Mouse (Mus musculus) heart, embryonic 12.5 days (tissue): ENCODE results near the gene Flrt3. TPM values are rescaled to one million over a fixed set of nuclear protein-coding genes. Genes with fewer than 3 reads are reported as not detected.

ENCODE experiments used
- ATAC-seq: fragments of 200-750 bp; cut with Nextera tagmentation; 2 replicates; pipeline ENCODE4 v1.8.0; 2017; ENCODE audit warnings: moderate TSS enrichment, moderate library complexity; ENCODE audit not compliant: insufficient number of reproducible peaks, low FRiP score
- H3K27ac ChIP-seq: fragments of 300-500 bp; sonication (generic); 2 replicates; pipeline ENCODE4 v1.5.1; 2016; ENCODE audit warnings: mild to moderate bottlenecking, moderate library complexity; ENCODE audit not compliant: poor library complexity, severe bottlenecking
- H3K27me3 ChIP-seq: fragments of 300-500 bp; sonication (generic); replicated peaks from 2 replicates; pipeline ENCODE4 v1.6.1; 2016; ENCODE audit warnings: mild to moderate bottlenecking, moderate library complexity
- H3K36me3 ChIP-seq: fragments of 300-500 bp; sonication (generic); 2 replicates; pipeline ENCODE4 v1.6.1; 2016; ENCODE audit warnings: mild to moderate bottlenecking, moderate library complexity
- H3K4me1 ChIP-seq: fragments of 300-500 bp; sonication (generic); replicated peaks from 2 replicates; pipeline ENCODE4 v1.6.1; 2016; ENCODE audit warnings: mild to moderate bottlenecking
- H3K4me2 ChIP-seq: fragments of 300-500 bp; sonication (generic); 2 replicates; pipeline ENCODE4 v1.6.1; 2016; ENCODE audit warnings: mild to moderate bottlenecking, moderate library complexity
- H3K4me3 ChIP-seq: fragments of 300-500 bp; sonication (generic); 2 replicates; pipeline ENCODE4 v1.5.1; 2016; ENCODE audit warnings: mild to moderate bottlenecking
- H3K9ac ChIP-seq: fragments of 300-500 bp; sonication (generic); 2 replicates; pipeline ENCODE4 v1.6.1; 2016; ENCODE audit warnings: mild to moderate bottlenecking, moderate library complexity
- H3K9me3 ChIP-seq: fragments of 300-500 bp; sonication (generic); replicated peaks from 2 replicates; pipeline ENCODE4 v1.6.1; 2016; ENCODE audit warnings: mild to moderate bottlenecking, moderate library complexity
- WGBS: fragments of 180-500 bp; shearing (Covaris S2); methylation state at CpG from one replicate; pipeline ENCODE4 v1.1.7; 2016; 5-methylcytosine and 5-hydroxymethylcytosine counted together
- polyA plus RNA-seq: library from polyadenylated mRNA; unstranded; fragments of >200 nt; fragmentation: Nextera tagmentation; extraction: Ambion mirVana; gene quantifications from 2 replicates; pipeline ENCODE4 v1.2.1, GENCODE M21; 2016

Gene Flrt3
- polyA plus RNA-seq, 1 experiment from 2014 or later, result 37.1 TPM

GRCm38 (mm10) chr2:140676728-140677127, 5.5 kb upstream of the Flrt3 start:
- no peaks in the 10 kb centered on the region for H3K36me3 ChIP-seq
- WGBS, result 37% methylated on average over 3 of the region's 3 CpGs

DNA sequence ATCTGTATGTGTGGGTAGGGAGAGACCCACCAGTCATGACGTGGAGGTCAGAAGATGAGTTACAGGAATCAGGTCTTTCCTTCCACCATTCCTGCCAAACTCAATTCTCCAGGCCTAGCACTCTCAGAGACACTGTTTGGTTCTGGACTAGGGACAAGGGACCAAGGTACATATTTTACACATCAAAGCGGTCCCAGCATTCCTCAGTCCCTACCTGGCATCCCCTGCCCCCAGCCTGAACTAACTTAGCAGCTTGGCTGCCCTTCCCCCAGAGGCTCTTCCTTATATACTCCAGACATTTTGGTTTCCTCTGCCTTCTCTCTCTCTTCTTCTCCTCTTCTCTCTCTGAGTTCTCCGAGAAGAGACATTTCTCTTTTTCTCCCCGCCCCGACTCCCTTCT, 2.2 kb upstream of the Flrt3 start:
- H3K27me3 ChIP-seq, result no peaks in the 10 kb centered on the region
- 84% methylated on average over 5 of the region's 5 CpGs for WGBS
- no peak for ATAC-seq

More at GRCm38 (mm10) chr2:140676728-140677127, 5.5 kb upstream of the Flrt3 start:
- Histone ChIP-seq H3K4me1 (peaks cover 8% of the 10 kb centered on the region; the same call in 1 of the 2 replicates), H3K9ac (no peak overlapping the region), H3K27ac (no peak overlapping the region), H3K27me3 (no peaks in the 10 kb centered on the region), H3K4me3 (no peak overlapping the region), H3K4me2 (no peak overlapping the region), H3K9me3 (no peaks in the 10 kb centered on the region)
- ATAC-seq, result no peak

GRCm38 (mm10) chr2:140670457-140670856, 812 bp downstream of the Flrt3 start:
- WGBS, result under 1% methylated on average over 12 of the region's 12 CpGs
- peak overlapping the region; percentile 73 for H3K27ac ChIP-seq
- H3K4me2 ChIP-seq, result peak overlapping the region; percentile 59
- H3K4me1 ChIP-seq, result peaks cover 10% of the 10 kb centered on the region
- no peaks in the 10 kb centered on the region for H3K36me3 ChIP-seq
- peak overlapping the region; percentile 67 for H3K4me3 ChIP-seq
- no peak; the same call in 1 of the 2 replicates for ATAC-seq
- no peaks in the 10 kb centered on the region for H3K9me3 ChIP-seq
- H3K27me3 ChIP-seq, result no peaks in the 10 kb centered on the region
- H3K9ac ChIP-seq, result peak overlapping the region; percentile 84

More for the DNA sequence above, 2.2 kb upstream of the Flrt3 start:
- Histone ChIP-seq H3K4me1 (peaks cover 8% of the 10 kb centered on the region; the same call in 1 of the 2 replicates), H3K9ac (no peak overlapping the region), H3K4me3 (no peak overlapping the region), H3K36me3 (no peaks in the 10 kb centered on the region), H3K27ac (no peak overlapping the region), H3K9me3 (no peaks in the 10 kb centered on the region), H3K4me2 (no peak overlapping the region)

DNA sequence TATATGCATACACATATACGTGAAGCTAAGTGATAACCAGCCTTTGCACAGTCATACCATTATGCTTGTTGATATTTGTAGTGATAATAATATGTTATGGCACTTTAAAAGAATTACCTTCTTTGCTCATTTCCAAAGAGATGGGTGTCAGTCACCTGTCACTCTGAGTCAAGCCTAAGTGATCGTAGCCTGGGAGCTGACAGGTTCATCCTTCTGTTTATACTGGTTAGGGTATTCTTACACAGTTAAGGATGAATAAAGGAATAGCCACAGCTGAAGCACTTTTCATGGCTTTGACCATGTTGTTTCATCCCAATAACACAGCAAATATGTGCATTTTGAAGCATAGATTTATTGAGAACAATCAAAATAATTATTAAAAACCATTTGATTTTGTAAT, 1.5 kb downstream of the Flrt3 start:
- H3K9ac ChIP-seq, result peak overlapping the region; percentile 65; the same call in 1 of the 2 replicates
- no peak overlapping the region for H3K27ac ChIP-seq
- ATAC-seq, result no peak
- H3K27me3 ChIP-seq, result no peaks in the 10 kb centered on the region
- H3K36me3 ChIP-seq, result no peaks in the 10 kb centered on the region
- WGBS, result 47% methylated on average over 2 of the region's 2 CpGs
- peak overlapping the region; percentile 68 for H3K4me2 ChIP-seq
- H3K9me3 ChIP-seq, result no peaks in the 10 kb centered on the region
- peaks cover 9% of the 10 kb centered on the region for H3K4me1 ChIP-seq
- H3K4me3 ChIP-seq, result peak overlapping the region; percentile 54

DNA sequence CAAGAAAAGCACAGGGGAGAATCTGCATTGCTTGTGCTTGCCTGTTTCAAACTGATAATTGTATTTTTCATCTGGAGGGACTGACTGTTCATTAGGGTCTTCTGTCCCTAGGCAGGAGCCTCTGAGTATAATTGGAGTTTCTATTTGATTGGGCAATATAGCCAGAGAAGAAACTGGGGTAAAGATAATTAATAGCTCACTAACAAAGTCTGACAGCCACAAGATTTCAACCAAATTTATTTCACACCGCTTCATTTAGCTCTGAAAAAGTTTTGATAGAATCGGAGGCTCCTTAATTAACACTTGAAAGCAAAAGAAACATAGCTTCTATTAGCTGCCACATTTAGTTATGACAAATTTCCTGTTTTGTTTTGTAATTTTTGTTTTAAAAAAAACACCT, 2.2 kb downstream of the Flrt3 start:
- H3K27me3 ChIP-seq, result no peaks in the 10 kb centered on the region
- no peaks in the 10 kb centered on the region for H3K36me3 ChIP-seq
- 57% methylated on average over 2 of the region's 2 CpGs for WGBS
- H3K4me1 ChIP-seq, result peaks cover 13% of the 10 kb centered on the region
- 0 out of 2 replicates have a peak overlapping the region, but pooled peaks have one; percentile 52 for H3K9ac ChIP-seq
- H3K9me3 ChIP-seq, result no peaks in the 10 kb centered on the region
- peak overlapping the region; percentile 43 for H3K4me3 ChIP-seq
- no peak for ATAC-seq
- H3K4me2 ChIP-seq, result peak overlapping the region; percentile 62
- H3K27ac ChIP-seq, result no peak overlapping the region; the same call in 1 of the 2 replicates

- Histone ChIP-seq H3K36me3 (peaks cover 3% of the 10 kb centered on the region; the same call in 1 of the 2 replicates), H3K9me3 (no peaks in the 10 kb centered on the region), H3K4me1 (peaks cover 13% of the 10 kb centered on the region), H3K27me3 (no peaks in the 10 kb centered on the region), H3K4me2 (peak overlapping the region; percentile 62), H3K27ac (no peak overlapping the region; the same call in 1 of the 2 replicates), H3K9ac (peak overlapping the region; percentile 56; the same call in 1 of the 2 replicates), H3K4me3 (peak overlapping the region; percentile 43)
- ATAC-seq, result peak; percentile 46; the same call in 1 of the 2 replicates
- WGBS, result 3% methylated on average over 8 of the region's 8 CpGs
Measured at GRCm38 (mm10) chr2:140668311-140668710, 3.0 kb downstream of the Flrt3 start.

DNA sequence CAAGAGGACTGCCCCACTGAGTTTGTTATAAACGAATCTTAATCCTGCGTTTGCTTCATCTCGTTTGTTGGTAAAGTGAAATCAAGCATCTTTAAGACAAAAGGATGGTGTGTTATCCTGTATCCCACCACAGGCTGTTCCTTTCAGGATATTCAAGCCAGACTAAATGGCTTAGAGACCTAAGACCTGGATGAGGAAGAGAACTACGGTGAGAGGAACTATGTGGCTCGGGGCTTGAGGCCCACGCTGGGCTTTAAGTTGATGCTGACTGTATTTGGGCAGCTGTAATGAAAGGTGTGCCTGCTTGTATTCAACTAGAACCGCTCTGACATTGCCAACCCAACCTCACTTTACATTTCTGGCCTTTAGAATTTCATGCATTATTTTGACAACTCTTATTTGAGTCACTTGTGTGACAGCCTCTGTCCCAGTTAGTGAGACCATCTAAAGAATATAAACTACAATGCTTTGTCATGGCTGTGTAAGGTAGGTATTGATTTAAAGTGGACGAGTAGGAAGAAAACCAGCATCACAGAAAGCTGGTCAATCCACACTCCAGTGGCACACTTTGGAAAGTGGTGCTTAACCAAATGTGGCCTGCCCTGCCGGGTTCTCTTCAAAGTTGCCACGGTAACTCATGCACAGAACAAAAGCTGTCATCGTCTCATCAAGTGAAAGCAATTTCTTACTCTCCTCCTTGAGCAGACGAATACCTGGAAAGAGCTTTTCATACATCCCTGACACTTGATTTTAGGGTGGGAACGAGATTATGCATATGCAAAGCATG, 3.8 kb downstream of the Flrt3 start:
- no peaks in the 10 kb centered on the region for H3K9me3 ChIP-seq
- H3K4me2 ChIP-seq, result peak overlapping the region; percentile 55
- ATAC-seq, result no peak
- peak overlapping the region; percentile 28 for H3K4me3 ChIP-seq
- H3K9ac ChIP-seq, result peak overlapping the region; percentile 64; the same call in 1 of the 2 replicates
- H3K27ac ChIP-seq, result no peak overlapping the region
- no peaks in the 10 kb centered on the region for H3K27me3 ChIP-seq
- peaks cover 13% of the 10 kb centered on the region for H3K4me1 ChIP-seq
- WGBS, result 60% methylated on average over 13 of the region's 13 CpGs
- peaks cover 11% of the 10 kb centered on the region for H3K36me3 ChIP-seq

- WGBS, result 41% methylated on average over 7 of the region's 7 CpGs
- H3K27me3 ChIP-seq, result no peaks in the 10 kb centered on the region
- no peak for ATAC-seq
- no peaks in the 10 kb centered on the region for H3K9me3 ChIP-seq
- peaks cover 11% of the 10 kb centered on the region for H3K36me3 ChIP-seq
- H3K4me2 ChIP-seq, result peak overlapping the region; percentile 55
- H3K27ac ChIP-seq, result no peak overlapping the region; the same call in 1 of the 2 replicates
- peaks cover 13% of the 10 kb centered on the region for H3K4me1 ChIP-seq
- peak overlapping the region; percentile 14; the same call in 1 of the 2 replicates for H3K4me3 ChIP-seq
- H3K9ac ChIP-seq, result no peak overlapping the region
Measured at GRCm38 (mm10) chr2:140666846-140667245, 4.4 kb downstream of the Flrt3 start.

GRCm38 (mm10) chr2:140664381-140664780, 6.9 kb downstream of the Flrt3 start:
- WGBS, result 74% methylated on average over 4 of the region's 4 CpGs
- H3K36me3 ChIP-seq, result peaks cover 33% of the 10 kb centered on the region
- H3K27ac ChIP-seq, result no peak overlapping the region
- H3K4me3 ChIP-seq, result no peak overlapping the region
- H3K4me2 ChIP-seq, result no peak overlapping the region
- no peaks in the 10 kb centered on the region for H3K27me3 ChIP-seq
- no peak overlapping the region for H3K9ac ChIP-seq
- H3K9me3 ChIP-seq, result no peaks in the 10 kb centered on the region
- peaks cover 13% of the 10 kb centered on the region for H3K4me1 ChIP-seq
- ATAC-seq, result no peak

GRCm38 (mm10) chr2:140662673-140663072, 8.6 kb downstream of the Flrt3 start:
- H3K4me2 ChIP-seq, result no peak overlapping the region
- H3K36me3 ChIP-seq, result peaks cover 37% of the 10 kb centered on the region
- peaks cover 12% of the 10 kb centered on the region for H3K4me1 ChIP-seq
- WGBS, result 89% methylated on average over 5 of the region's 5 CpGs
- H3K27me3 ChIP-seq, result no peaks in the 10 kb centered on the region
- H3K27ac ChIP-seq, result no peak overlapping the region
- ATAC-seq, result no peak
- H3K9ac ChIP-seq, result no peak overlapping the region
- H3K4me3 ChIP-seq, result no peak overlapping the region
- no peaks in the 10 kb centered on the region for H3K9me3 ChIP-seq

GRCm38 (mm10) chr2:140653978-140654377, 17.3 kb downstream of the Flrt3 start:
- H3K4me1 ChIP-seq, result no peaks in the 10 kb centered on the region
- H3K27ac ChIP-seq, result no peak overlapping the region
- 84% methylated on average over 2 of the region's 2 CpGs for WGBS
- no peaks in the 10 kb centered on the region for H3K27me3 ChIP-seq
- H3K4me3 ChIP-seq, result no peak overlapping the region
- peaks cover 6% of the 10 kb centered on the region for H3K36me3 ChIP-seq
- H3K4me2 ChIP-seq, result no peak overlapping the region
- H3K9ac ChIP-seq, result no peak overlapping the region
- H3K9me3 ChIP-seq, result no peaks in the 10 kb centered on the region
- no peak for ATAC-seq
